Mouse (Mus musculus) T-helper 1 cell (primary cell): ENCODE measurements around the gene Ncmap.

ENCODE experiments used
- in situ Hi-C: fragments of 300-600 bp; cut with MboI, MseI; formaldehyde crosslinking; loops from one replicate; pipeline ENCODE4 v1.15.1; 2025; ENCODE audit warnings: high pct_unique_total_duplicates

The Ncmap gene

GRCm38 (mm10) chr4:135353066-135353793 lies 44.8 kb downstream of the Ncmap start, which contains the start of gene Srrm1:
Gene Srrm1 (minus strand): TSS chr4:135353321.
- in situ Hi-C loops, result no loop called here

- in situ Hi-C loops, result no loop called here
These were observed 45.5 kb downstream of the Ncmap start for GRCm38 (mm10) chr4:135352326-135353065.

- in situ Hi-C loops, result no loop called here
These were observed 60.6 kb downstream of the Ncmap start for GRCm38 (mm10) chr4:135337376-135337942.

- in situ Hi-C loops, result no loop called here
These were observed 62.0 kb downstream of the Ncmap start for GRCm38 (mm10) chr4:135336023-135336357.

GRCm38 (mm10) chr4:135335327-135336022 lies 62.6 kb downstream of the Ncmap start:
- in situ Hi-C loops, result no loop called here

GRCm38 (mm10) chr4:135326469-135326868 lies 71.6 kb downstream of the Ncmap start:
- in situ Hi-C loops, result no loop called here

- in situ Hi-C loops, result no loop called here
These were observed 72.0 kb downstream of the Ncmap start for GRCm38 (mm10) chr4:135326046-135326445.

GRCm38 (mm10) chr4:135323021-135323420 lies 75.0 kb downstream of the Ncmap start:
- in situ Hi-C loops, result loop anchor here (5.0 kb wide), 1 partner anchor 106 kb away; no protein-coding TSS in a partner anchor
